Mouse (Mus musculus): ENCODE measurements around the gene Gm10644.
A peak's percentile ranks its signal among the peaks of the same experiment; 100 is the strongest.

Gene Gm10644

GRCm38 (mm10) chr8:83935435-83935834 is 19.6 kb downstream of the Gm10644 start:
- no peak for DNase-seq (ENCODE audit: low read depth, low spot score)

- no peak for DNase-seq (ENCODE audit: low read depth, low spot score)
Measured at GRCm38 (mm10) chr8:83934994-83935393, 20.0 kb downstream of the Gm10644 start.

- no peak for DNase-seq (ENCODE audit: low read depth, low spot score)
Measured at GRCm38 (mm10) chr8:83934222-83934621, 20.8 kb downstream of the Gm10644 start.

- DNase-seq (ENCODE audit: low read depth, low spot score), result no peak
Measured at GRCm38 (mm10) chr8:83926266-83926665, 28.7 kb downstream of the Gm10644 start.

- no peak for DNase-seq (ENCODE audit: low read depth, low spot score)
Measured at GRCm38 (mm10) chr8:83924585-83924984, 30.4 kb downstream of the Gm10644 start.

- no peak for DNase-seq (ENCODE audit: low read depth, low spot score)
Measured at GRCm38 (mm10) chr8:83922727-83923126, 32.3 kb downstream of the Gm10644 start.

- peak; percentile 58 for DNase-seq (ENCODE audit: low read depth, low spot score)
Measured at GRCm38 (mm10) chr8:83921558-83921957, 33.4 kb downstream of the Gm10644 start.

- DNase-seq (ENCODE audit: low read depth, low spot score), result no peak
Measured at GRCm38 (mm10) chr8:83917566-83917965, 37.4 kb downstream of the Gm10644 start.

GRCm38 (mm10) chr8:83916015-83916414 is 39.0 kb downstream of the Gm10644 start:
- DNase-seq (ENCODE audit: low read depth, low spot score), result no peak

- DNase-seq (ENCODE audit: low read depth, low spot score), result no peak
Measured at GRCm38 (mm10) chr8:83914860-83915259, 40.1 kb downstream of the Gm10644 start.

GRCm38 (mm10) chr8:83914232-83914631 is 40.8 kb downstream of the Gm10644 start:
- no peak for DNase-seq (ENCODE audit: low read depth, low spot score)

GRCm38 (mm10) chr8:83911809-83912731 is 42.9 kb downstream of the Gm10644 start:
- DNase-seq (ENCODE audit: low read depth, low spot score), result no peak

- no peak for DNase-seq (ENCODE audit: low read depth, low spot score)
Measured at GRCm38 (mm10) chr8:83909311-83909710, 45.7 kb downstream of the Gm10644 start.

GRCm38 (mm10) chr8:83908583-83908982 is 46.4 kb downstream of the Gm10644 start:
- DNase-seq (ENCODE audit: low read depth, low spot score), result no peak

GRCm38 (mm10) chr8:83902961-83903666 is 51.9 kb downstream of the Gm10644 start:
- DNase-seq (ENCODE audit: low read depth, low spot score), result peak; percentile 62

GRCm38 (mm10) chr8:83901566-83902485 is 53.2 kb downstream of the Gm10644 start:
- no peak for DNase-seq (ENCODE audit: low read depth, low spot score)

- DNase-seq (ENCODE audit: low read depth, low spot score), result no peak
Measured at GRCm38 (mm10) chr8:83900957-83901270, 54.1 kb downstream of the Gm10644 start.

- no peak for DNase-seq (ENCODE audit: low read depth, low spot score)
Measured at GRCm38 (mm10) chr8:83900266-83900956, 54.6 kb downstream of the Gm10644 start.

GRCm38 (mm10) chr8:83899363-83900252 is 55.4 kb downstream of the Gm10644 start, which contains the start of gene Adgrl1:
TSS of gene Adgrl1 (plus strand) at chr8:83900105.
- DNase-seq (ENCODE audit: low read depth, low spot score), result peak; percentile 94

- no peak for DNase-seq (ENCODE audit: low read depth, low spot score)
Measured at GRCm38 (mm10) chr8:83898985-83899362, 56.0 kb downstream of the Gm10644 start.

All from WW6 (cell line).